Mouse (Mus musculus) testis, adult 2 months (tissue): Measurements from ENCODE around the gene Ager. TPM values are rescaled to one million over a fixed set of nuclear protein-coding genes. Genes with fewer than 3 reads are reported as not detected.

Experiments
- H3K27ac ChIP-seq: fragments of 200-500 bp; 2 replicates; pipeline ENCODE4 v1.5.1; 2012; ENCODE audit warnings: low read depth, low read length; ENCODE audit not compliant: control insufficient read depth, insufficient read depth
- H3K27me3 ChIP-seq: fragments of 200-500 bp; 2 replicates; pipeline ENCODE4 v1.6.1; 2012; ENCODE audit warnings: mild to moderate bottlenecking, low read length, moderate library complexity; ENCODE audit not compliant: control insufficient read depth, insufficient read depth
- H3K36me3 ChIP-seq: fragments of 200-500 bp; 2 replicates; pipeline ENCODE4 v1.6.1; 2012; ENCODE audit warnings: mild to moderate bottlenecking, low read length; ENCODE audit not compliant: control insufficient read depth, insufficient read depth
- H3K4me1 ChIP-seq: fragments of 200-500 bp; 2 replicates; pipeline ENCODE4 v1.6.1; 2012; ENCODE audit warnings: low read length; ENCODE audit not compliant: control insufficient read depth, insufficient read depth
- H3K4me3 ChIP-seq: fragments of 200-500 bp; 2 replicates; pipeline ENCODE4 v1.5.1; 2012; ENCODE audit warnings: low read depth, mild to moderate bottlenecking, low read length, moderate library complexity, mixed read lengths; ENCODE audit not compliant: control insufficient read depth
- CTCF ChIP-seq: fragments of 200-500 bp; IDR thresholded peaks from 2 replicates; pipeline ENCODE4 v1.5.1; 2012; ENCODE audit warnings: low read depth, mild to moderate bottlenecking, inconsistent platforms, low read length, moderate library complexity; ENCODE audit not compliant: control insufficient read depth, insufficient read depth, insufficient replicate concordance
- POLR2A ChIP-seq: fragments of 200-500 bp; IDR thresholded peaks from 2 replicates; pipeline ENCODE4 v1.6.1; 2012; ENCODE audit warnings: low read depth, mild to moderate bottlenecking, inconsistent platforms, low read length, moderate library complexity; ENCODE audit not compliant: control insufficient read depth
- polyA plus RNA-seq: library from polyadenylated mRNA; depleted of rRNA; stranded (reverse); fragments of >200 nt; gene quantifications from 2 replicates; pipeline ENCODE4 v1.2.3, GENCODE M21; 2012

Ager gene
- polyA plus RNA-seq, 1 experiment: 0.43 TPM

DNA sequence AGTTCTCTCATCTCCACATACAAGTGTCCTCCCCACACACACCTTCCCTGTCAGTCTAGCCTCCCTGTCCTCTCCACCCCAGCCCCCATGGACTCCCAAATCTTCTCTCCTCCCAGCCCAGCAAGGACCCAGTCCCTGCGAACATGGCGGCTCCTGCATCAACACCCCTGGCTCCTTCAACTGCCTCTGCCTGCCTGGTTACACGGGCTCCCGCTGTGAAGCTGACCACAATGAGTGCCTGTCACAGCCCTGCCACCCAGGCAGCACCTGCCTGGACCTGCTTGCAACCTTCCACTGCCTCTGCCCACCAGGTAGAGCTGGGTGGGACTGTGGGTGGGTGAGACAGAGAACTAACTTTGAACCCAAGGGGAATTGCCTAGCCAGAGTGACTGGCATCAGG is 27.7 kb upstream of the Ager start:
- peaks cover 8% of the 10 kb centered on the region for H3K4me1 ChIP-seq
- no peak for TF ChIP-seq POLR2A
- TF ChIP-seq CTCF: no peak
- no peak overlapping the region for H3K4me3 ChIP-seq
- no peaks in the 10 kb centered on the region for H3K36me3 ChIP-seq
- no peak overlapping the region for H3K27ac ChIP-seq
- H3K27me3 ChIP-seq: no peaks in the 10 kb centered on the region

DNA sequence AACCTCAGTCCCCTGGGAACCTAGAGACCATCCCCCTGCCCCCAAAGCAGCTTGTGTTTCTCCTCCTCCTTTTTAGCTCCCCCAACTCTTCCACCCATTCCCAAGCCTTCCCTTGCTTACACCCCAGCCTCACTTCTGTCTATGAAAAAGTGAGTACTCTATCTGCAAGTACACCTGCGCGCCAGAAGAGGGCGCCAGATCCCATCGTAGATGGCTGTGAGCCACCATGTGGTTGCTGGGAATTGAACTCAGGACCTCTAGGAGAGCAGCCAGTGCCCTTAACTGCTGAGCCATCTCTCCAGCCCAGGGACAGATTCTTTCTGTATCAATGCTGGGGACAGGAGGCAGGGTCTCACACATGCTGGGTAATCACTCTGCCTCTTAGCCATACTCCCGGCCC is 25.8 kb upstream of the Ager start:
- TF ChIP-seq CTCF (peak; percentile 83), POLR2A (no peak)
- Histone ChIP-seq H3K27ac (no peak overlapping the region), H3K27me3 (no peaks in the 10 kb centered on the region), H3K36me3 (no peaks in the 10 kb centered on the region), H3K4me3 (no peak overlapping the region), H3K4me1 (peaks cover 8% of the 10 kb centered on the region)

DNA sequence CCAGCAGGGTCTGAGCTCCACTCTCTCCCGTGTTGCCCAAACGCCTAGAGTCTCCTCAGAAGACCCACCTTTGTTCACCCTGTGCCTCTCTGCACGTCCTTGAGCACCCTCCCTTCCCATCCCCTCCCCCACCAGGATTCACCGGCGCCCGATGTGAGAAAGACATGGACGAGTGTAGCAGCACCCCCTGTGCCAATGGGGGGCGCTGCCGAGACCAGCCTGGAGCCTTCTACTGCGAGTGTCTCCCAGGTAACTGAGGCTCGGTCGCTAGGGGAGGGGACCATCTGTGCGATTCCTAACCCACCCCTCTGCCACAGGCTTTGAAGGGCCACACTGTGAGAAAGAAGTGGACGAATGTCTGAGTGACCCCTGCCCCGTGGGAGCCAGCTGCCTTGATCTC is 25.3 kb upstream of the Ager start:
- no peaks in the 10 kb centered on the region for H3K27me3 ChIP-seq
- no peak overlapping the region for H3K4me3 ChIP-seq
- peak; percentile 45; the same call in 1 of the 2 replicates for TF ChIP-seq CTCF
- TF ChIP-seq POLR2A: no peak
- peaks cover 8% of the 10 kb centered on the region for H3K4me1 ChIP-seq
- no peak overlapping the region for H3K27ac ChIP-seq
- H3K36me3 ChIP-seq: no peaks in the 10 kb centered on the region

DNA sequence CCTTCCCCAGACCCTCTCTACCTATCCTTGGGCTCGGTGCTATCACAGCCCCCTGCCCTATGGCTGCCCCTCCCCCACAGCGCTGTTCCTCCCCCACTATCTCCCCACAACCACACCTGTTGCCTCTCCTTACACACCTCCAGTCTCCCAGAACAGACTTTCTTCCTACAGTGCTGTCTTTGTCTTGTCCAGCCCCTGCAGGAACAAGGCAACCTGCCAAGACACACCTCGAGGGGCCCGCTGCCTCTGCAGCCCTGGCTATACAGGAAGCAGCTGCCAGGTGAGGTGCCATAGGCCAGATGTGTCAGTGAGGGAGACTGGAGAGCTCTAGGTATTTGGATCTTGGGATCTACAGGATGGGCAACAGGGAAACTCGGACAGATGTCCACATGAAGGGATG is 21.1 kb upstream of the Ager start:
- H3K27me3 ChIP-seq: no peaks in the 10 kb centered on the region
- H3K4me3 ChIP-seq: no peak overlapping the region
- H3K36me3 ChIP-seq: no peaks in the 10 kb centered on the region
- no peak for TF ChIP-seq POLR2A
- no peak for TF ChIP-seq CTCF
- peaks cover 8% of the 10 kb centered on the region for H3K4me1 ChIP-seq
- H3K27ac ChIP-seq: no peak overlapping the region

DNA sequence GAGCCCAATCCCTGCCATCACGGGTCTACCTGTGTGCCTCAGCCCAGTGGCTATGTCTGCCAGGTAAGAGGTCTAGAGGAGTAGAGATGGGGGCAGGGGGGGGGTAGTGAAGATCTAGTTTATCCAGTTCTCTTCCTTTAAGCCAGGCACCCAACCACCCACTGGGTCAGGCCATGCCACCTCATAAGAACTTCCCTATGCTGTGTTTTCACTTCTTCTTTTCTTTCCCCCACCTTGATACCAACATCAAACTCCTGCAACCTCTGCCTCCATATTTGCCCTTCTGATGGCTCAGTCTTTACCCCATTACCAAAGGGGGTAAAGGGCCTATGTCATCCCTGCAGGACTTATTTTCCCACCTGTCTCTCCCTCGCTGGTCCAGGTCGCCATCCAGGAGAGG is 19.6 kb upstream of the Ager start:
- TF ChIP-seq CTCF (no peak), POLR2A (no peak)
- no peak overlapping the region for H3K4me3 ChIP-seq
- H3K27me3 ChIP-seq: no peaks in the 10 kb centered on the region
- H3K27ac ChIP-seq: no peak overlapping the region
- no peaks in the 10 kb centered on the region for H3K4me1 ChIP-seq
- H3K36me3 ChIP-seq: no peaks in the 10 kb centered on the region

DNA sequence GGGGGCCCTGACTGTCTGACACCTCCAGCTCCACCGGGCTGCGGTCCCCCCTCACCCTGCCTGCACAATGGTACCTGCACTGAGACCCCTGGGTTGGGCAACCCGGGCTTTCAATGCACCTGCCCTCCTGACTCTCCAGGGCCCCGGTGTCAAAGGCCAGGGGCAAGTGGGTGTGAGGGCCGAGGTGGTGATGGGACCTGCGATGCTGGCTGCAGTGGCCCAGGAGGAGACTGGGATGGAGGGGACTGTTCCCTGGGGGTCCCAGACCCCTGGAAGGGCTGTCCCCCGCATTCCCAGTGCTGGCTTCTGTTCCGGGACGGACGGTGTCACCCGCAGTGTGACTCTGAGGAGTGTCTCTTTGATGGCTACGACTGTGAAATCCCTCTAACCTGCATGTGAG is 15.1 kb upstream of the Ager start:
- TF ChIP-seq POLR2A (no peak), CTCF (no peak)
- Histone ChIP-seq H3K4me3 (no peak overlapping the region), H3K27ac (no peak overlapping the region), H3K36me3 (no peaks in the 10 kb centered on the region), H3K27me3 (no peaks in the 10 kb centered on the region), H3K4me1 (peaks cover 22% of the 10 kb centered on the region)

DNA sequence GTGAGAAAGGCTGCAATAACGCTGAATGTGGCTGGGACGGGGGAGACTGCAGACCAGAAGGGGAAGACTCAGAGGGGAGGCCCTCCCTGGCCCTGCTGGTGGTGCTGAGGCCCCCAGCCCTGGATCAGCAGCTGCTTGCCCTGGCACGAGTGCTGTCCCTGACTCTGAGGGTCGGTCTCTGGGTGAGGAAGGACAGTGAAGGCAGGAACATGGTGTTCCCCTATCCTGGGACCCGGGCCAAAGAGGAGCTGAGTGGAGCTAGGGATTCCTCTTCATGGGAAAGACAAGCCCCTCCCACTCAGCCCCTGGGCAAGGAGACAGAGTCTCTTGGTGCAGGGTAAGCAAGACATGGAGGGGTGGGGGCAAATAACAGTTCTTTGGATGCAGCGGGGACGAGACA is 14.3 kb upstream of the Ager start:
- Histone ChIP-seq H3K4me3 (no peak overlapping the region), H3K27me3 (no peaks in the 10 kb centered on the region), H3K27ac (peak overlapping the region; percentile 63), H3K36me3 (no peaks in the 10 kb centered on the region), H3K4me1 (peaks cover 30% of the 10 kb centered on the region)
- TF ChIP-seq CTCF: no peak
- no peak for TF ChIP-seq POLR2A

DNA sequence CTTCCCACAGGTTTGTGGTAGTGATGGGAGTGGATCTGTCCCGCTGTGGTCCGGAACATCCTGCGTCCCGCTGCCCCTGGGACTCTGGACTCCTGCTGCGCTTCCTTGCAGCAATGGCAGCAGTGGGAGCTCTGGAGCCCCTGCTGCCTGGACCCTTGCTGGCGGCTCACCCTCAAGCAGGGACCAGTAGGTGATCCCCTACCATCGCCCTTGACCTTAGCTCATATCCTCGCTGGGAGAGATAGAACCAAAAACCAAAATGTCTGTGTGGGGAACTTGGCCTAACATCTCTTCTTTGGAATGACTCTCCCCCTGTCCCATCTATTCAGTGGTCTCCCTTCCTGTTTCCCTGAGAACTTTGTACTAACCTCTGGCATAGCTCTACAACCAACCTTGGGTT is 13.8 kb upstream of the Ager start:
- H3K4me1 ChIP-seq: peaks cover 33% of the 10 kb centered on the region
- no peaks in the 10 kb centered on the region for H3K27me3 ChIP-seq
- TF ChIP-seq CTCF: no peak
- no peak for TF ChIP-seq POLR2A
- no peak overlapping the region for H3K4me3 ChIP-seq
- H3K27ac ChIP-seq: no peak overlapping the region
- no peaks in the 10 kb centered on the region for H3K36me3 ChIP-seq
